Mouse (Mus musculus) liver, embryonic 13.5 days (tissue): ENCODE results near the gene Tas2r143. TPM values are rescaled to one million over a fixed set of nuclear protein-coding genes. Genes with fewer than 3 reads are reported as not detected.
A peak's percentile ranks its signal among the peaks of the same experiment; 100 is the strongest.

Source experiments
- ATAC-seq: fragments of 200-750 bp; cut with Nextera tagmentation; 2 replicates; pipeline ENCODE4 v1.8.0; 2017; ENCODE audit warnings: low read depth, mild to moderate bottlenecking, moderate number of reproducible peaks, moderate library complexity
- DNase-seq: peaks from one replicate; pipeline ENCODE4 v3.0.0; 2022
- H3K27ac ChIP-seq: fragments of 300-500 bp; sonication (generic); 2 replicates; pipeline ENCODE4 v1.5.1; 2015; ENCODE audit warnings: moderate library complexity, mild to moderate bottlenecking, inconsistent platforms
- H3K27me3 ChIP-seq: fragments of 300-500 bp; sonication (generic); 2 replicates; pipeline ENCODE4 v1.6.1; 2015; ENCODE audit warnings: mild to moderate bottlenecking, inconsistent platforms
- H3K36me3 ChIP-seq: fragments of 300-500 bp; sonication (generic); 2 replicates; pipeline ENCODE4 v1.6.1; 2015; ENCODE audit warnings: mild to moderate bottlenecking, inconsistent platforms
- H3K4me1 ChIP-seq: fragments of 300-500 bp; sonication (generic); replicated peaks from 2 replicates; pipeline ENCODE4 v1.6.1; 2015; ENCODE audit warnings: inconsistent platforms
- H3K4me2 ChIP-seq: fragments of 300-500 bp; sonication (generic); 2 replicates; pipeline ENCODE4 v1.6.1; 2015; ENCODE audit warnings: inconsistent platforms, mild to moderate bottlenecking, moderate library complexity
- H3K4me3 ChIP-seq: fragments of 300-500 bp; sonication (generic); replicated peaks from 2 replicates; pipeline ENCODE4 v1.5.1; 2015; ENCODE audit warnings: mild to moderate bottlenecking, inconsistent platforms
- H3K9ac ChIP-seq: fragments of 300-500 bp; sonication (generic); 2 replicates; pipeline ENCODE4 v1.6.1; 2015; ENCODE audit warnings: mild to moderate bottlenecking, inconsistent platforms
- H3K9me3 ChIP-seq: fragments of 300-500 bp; sonication (generic); replicated peaks from 2 replicates; pipeline ENCODE4 v1.6.1; 2016; ENCODE audit warnings: inconsistent platforms
- WGBS: fragments of 180-500 bp; shearing (Covaris S2); methylation state at CpG from one replicate; pipeline ENCODE4 v1.1.7; 2015; ENCODE audit not compliant: insufficient replicate concordance; 5-methylcytosine and 5-hydroxymethylcytosine counted together
- polyA plus RNA-seq: library from polyadenylated mRNA; unstranded; fragments of >200 nt; fragmentation: Nextera tagmentation; extraction: Ambion mirVana; gene quantifications from 2 replicates; pipeline ENCODE4 v1.2.1, GENCODE M21; 2015

Gene Tas2r143
- polyA plus RNA-seq, 1 experiment from 2014 or later = not detected

GRCm38 (mm10) chr6:42370630-42371363, 29.2 kb upstream of the Tas2r143 start:
- Histone ChIP-seq H3K9ac (no peak overlapping the region), H3K36me3 (no peaks in the 10 kb centered on the region), H3K4me3 (no peak overlapping the region), H3K4me1 (peaks cover 20% of the 10 kb centered on the region), H3K27ac (no peak overlapping the region), H3K9me3 (no peaks in the 10 kb centered on the region), H3K4me2 (no peak overlapping the region), H3K27me3 (no peaks in the 10 kb centered on the region)
- DNase-seq = no peak
- no peak for ATAC-seq
- WGBS = 49% methylated on average over 4 of the region's 4 CpGs

GRCm38 (mm10) chr6:42372001-42372400, 28.0 kb upstream of the Tas2r143 start:
- DNase-seq (no peak), ATAC-seq (no peak)
- Histone ChIP-seq H3K36me3 (no peaks in the 10 kb centered on the region), H3K4me2 (peak overlapping the region; percentile 71), H3K9ac (no peak overlapping the region), H3K27ac (no peak overlapping the region), H3K9me3 (no peaks in the 10 kb centered on the region), H3K4me3 (0 out of 2 replicates have a peak overlapping the region, but pooled peaks have one; percentile 54), H3K27me3 (no peaks in the 10 kb centered on the region), H3K4me1 (peaks cover 25% of the 10 kb centered on the region)
- 26% methylated on average over 3 of the region's 3 CpGs for WGBS

- no peaks in the 10 kb centered on the region for H3K36me3 ChIP-seq
- no peaks in the 10 kb centered on the region for H3K9me3 ChIP-seq
- H3K9ac ChIP-seq = no peak overlapping the region
- ATAC-seq = peak; percentile 6; the same call in 1 of the 2 replicates
- H3K27ac ChIP-seq = no peak overlapping the region
- peak overlapping the region; percentile 54 for H3K4me3 ChIP-seq
- H3K27me3 ChIP-seq = no peaks in the 10 kb centered on the region
- H3K4me1 ChIP-seq = peaks cover 25% of the 10 kb centered on the region
- DNase-seq = no peak
- WGBS = 46% methylated on average over 9 of the region's 9 CpGs
- peak overlapping the region; percentile 71 for H3K4me2 ChIP-seq
Measured at GRCm38 (mm10) chr6:42372421-42372815, 27.6 kb upstream of the Tas2r143 start.

- no peaks in the 10 kb centered on the region for H3K9me3 ChIP-seq
- peak within 1 kb of the TSS; percentile 54 for H3K4me3 ChIP-seq
- peak within 1 kb of the TSS; percentile 62; the same call in 1 of the 2 replicates for H3K27ac ChIP-seq
- ATAC-seq (peak; percentile 79), DNase-seq (no peak)
- peak within 1 kb of the TSS; percentile 51 for H3K9ac ChIP-seq
- H3K4me2 ChIP-seq = peak within 1 kb of the TSS; percentile 71
- no peaks in the 10 kb centered on the region for H3K27me3 ChIP-seq
- WGBS = 1% methylated on average over 36 of the region's 36 CpGs
- H3K36me3 ChIP-seq = no peaks in the 10 kb centered on the region
- peaks cover 25% of the 10 kb centered on the region for H3K4me1 ChIP-seq
Measured at GRCm38 (mm10) chr6:42372816-42373547, 27.1 kb upstream of the Tas2r143 start, which contains the start of gene Epha1. TSS of gene Epha1 (minus strand) at chr6:42373268.

GRCm38 (mm10) chr6:42373669-42374430, 26.2 kb upstream of the Tas2r143 start:
- no peak overlapping the region for H3K27ac ChIP-seq
- WGBS = 36% methylated on average over 7 of the region's 7 CpGs
- H3K4me3 ChIP-seq = peak overlapping the region; percentile 54; the same call in 1 of the 2 replicates
- no peak overlapping the region for H3K9ac ChIP-seq
- ATAC-seq = no peak
- H3K27me3 ChIP-seq = no peaks in the 10 kb centered on the region
- no peaks in the 10 kb centered on the region for H3K9me3 ChIP-seq
- H3K36me3 ChIP-seq = no peaks in the 10 kb centered on the region
- no peak for DNase-seq
- H3K4me1 ChIP-seq = peaks cover 25% of the 10 kb centered on the region
- peak overlapping the region; percentile 71 for H3K4me2 ChIP-seq

GRCm38 (mm10) chr6:42374701-42375100, 25.3 kb upstream of the Tas2r143 start:
- H3K4me1 ChIP-seq = peaks cover 25% of the 10 kb centered on the region

GRCm38 (mm10) chr6:42375131-42375530, 24.9 kb upstream of the Tas2r143 start:
- Histone ChIP-seq H3K9me3 (no peaks in the 10 kb centered on the region), H3K27me3 (no peaks in the 10 kb centered on the region), H3K27ac (no peak overlapping the region), H3K4me3 (no peak overlapping the region), H3K36me3 (no peaks in the 10 kb centered on the region), H3K4me2 (no peak overlapping the region), H3K9ac (no peak overlapping the region), H3K4me1 (peaks cover 25% of the 10 kb centered on the region)
- 74% methylated on average over 2 of the region's 2 CpGs for WGBS
- DNase-seq (no peak), ATAC-seq (no peak)

More at GRCm38 (mm10) chr6:42374701-42375100, 25.3 kb upstream of the Tas2r143 start:
- H3K27me3 ChIP-seq = no peaks in the 10 kb centered on the region
- WGBS = 62% methylated on average over 4 of the region's 4 CpGs
- no peaks in the 10 kb centered on the region for H3K36me3 ChIP-seq
- no peak overlapping the region for H3K9ac ChIP-seq
- H3K27ac ChIP-seq = no peak overlapping the region
- H3K9me3 ChIP-seq = no peaks in the 10 kb centered on the region
- H3K4me3 ChIP-seq = no peak overlapping the region
- ATAC-seq (no peak), DNase-seq (no peak)
- H3K4me2 ChIP-seq = no peak overlapping the region

- Histone ChIP-seq H3K9ac (no peak overlapping the region), H3K9me3 (no peaks in the 10 kb centered on the region), H3K4me1 (peaks cover 19% of the 10 kb centered on the region), H3K4me3 (no peak overlapping the region), H3K27me3 (no peaks in the 10 kb centered on the region), H3K4me2 (no peak overlapping the region), H3K27ac (no peak overlapping the region), H3K36me3 (no peaks in the 10 kb centered on the region)
- DNase-seq (no peak), ATAC-seq (no peak)
- 24% methylated on average over 4 of the region's 4 CpGs for WGBS
Measured at GRCm38 (mm10) chr6:42376016-42376415, 24.0 kb upstream of the Tas2r143 start.

GRCm38 (mm10) chr6:42376504-42377019, 23.5 kb upstream of the Tas2r143 start:
- DNase-seq = no peak
- WGBS = 35% methylated on average over 6 of the region's 6 CpGs

GRCm38 (mm10) chr6:42377280-42377679, 22.8 kb upstream of the Tas2r143 start:
- DNase-seq (no peak), ATAC-seq (no peak)
- Histone ChIP-seq H3K4me3 (no peak overlapping the region), H3K4me1 (peaks cover 19% of the 10 kb centered on the region), H3K9me3 (no peaks in the 10 kb centered on the region), H3K4me2 (no peak overlapping the region), H3K9ac (no peak overlapping the region), H3K27me3 (no peaks in the 10 kb centered on the region), H3K36me3 (no peaks in the 10 kb centered on the region), H3K27ac (no peak overlapping the region)
- WGBS = 67% methylated on average over 5 of the region's 5 CpGs

More at GRCm38 (mm10) chr6:42376504-42377019, 23.5 kb upstream of the Tas2r143 start:
- Histone ChIP-seq H3K4me2 (no peak overlapping the region), H3K27me3 (no peaks in the 10 kb centered on the region), H3K9me3 (no peaks in the 10 kb centered on the region), H3K9ac (no peak overlapping the region), H3K4me1 (peaks cover 19% of the 10 kb centered on the region), H3K36me3 (no peaks in the 10 kb centered on the region), H3K4me3 (no peak overlapping the region), H3K27ac (no peak overlapping the region)
- ATAC-seq = no peak

GRCm38 (mm10) chr6:42379551-42379950, 20.5 kb upstream of the Tas2r143 start:
- no peaks in the 10 kb centered on the region for H3K27me3 ChIP-seq
- peaks cover 8% of the 10 kb centered on the region; the same call in 1 of the 2 replicates for H3K4me1 ChIP-seq
- no peaks in the 10 kb centered on the region for H3K9me3 ChIP-seq
- ATAC-seq (no peak), DNase-seq (no peak)
- no peaks in the 10 kb centered on the region for H3K36me3 ChIP-seq
- H3K4me2 ChIP-seq = no peak overlapping the region
- H3K27ac ChIP-seq = no peak overlapping the region
- 44% methylated on average over 3 of the region's 3 CpGs for WGBS
- H3K4me3 ChIP-seq = no peak overlapping the region
- H3K9ac ChIP-seq = no peak overlapping the region
